Mouse (Mus musculus) megakaryocyte, embryonic 14.5 days (primary cell): ENCODE results near the gene Grk3.

Experiments used
- FLI1 ChIP-seq: IDR thresholded peaks from 2 replicates; pipeline ENCODE4 v1.6.1; 2012; ENCODE audit warnings: low read length, inconsistent platforms, mixed read lengths
- GATA1 ChIP-seq: IDR thresholded peaks from 3 replicates; pipeline ENCODE4 v1.6.1; 2012; ENCODE audit warnings: mixed read lengths, low read length, inconsistent platforms, borderline replicate concordance

DNA sequence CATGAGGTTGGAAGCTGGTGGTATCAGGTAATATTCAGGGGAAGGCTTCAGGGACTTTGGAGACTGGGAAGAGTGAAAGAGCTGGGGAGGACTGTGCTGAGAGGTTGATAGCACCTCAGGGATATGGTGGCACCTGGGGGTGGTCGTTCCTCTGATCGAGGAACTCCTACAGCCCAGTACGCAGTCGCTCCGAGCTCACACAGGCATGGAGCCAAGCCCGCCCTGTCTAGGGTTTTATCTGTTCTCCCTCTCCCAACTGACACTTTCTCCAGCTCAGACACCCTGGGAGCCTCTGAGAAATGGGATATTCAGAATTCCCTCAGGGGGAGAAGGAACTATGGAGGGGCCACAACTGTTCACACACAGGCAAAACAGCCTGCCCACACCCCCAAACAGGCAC, 25.2 kb upstream of the Grk3 start:
- TF ChIP-seq GATA1: no peak
- no peak for TF ChIP-seq FLI1
